Mouse (Mus musculus): ENCODE measurements around the gene Tuba4a. TPM values are rescaled to one million over a fixed set of nuclear protein-coding genes. Genes with fewer than 3 reads are reported as not detected.

Gene Tuba4a
- total RNA-seq, 1 experiment from 2014 or later: 53.1 TPM

DNA sequence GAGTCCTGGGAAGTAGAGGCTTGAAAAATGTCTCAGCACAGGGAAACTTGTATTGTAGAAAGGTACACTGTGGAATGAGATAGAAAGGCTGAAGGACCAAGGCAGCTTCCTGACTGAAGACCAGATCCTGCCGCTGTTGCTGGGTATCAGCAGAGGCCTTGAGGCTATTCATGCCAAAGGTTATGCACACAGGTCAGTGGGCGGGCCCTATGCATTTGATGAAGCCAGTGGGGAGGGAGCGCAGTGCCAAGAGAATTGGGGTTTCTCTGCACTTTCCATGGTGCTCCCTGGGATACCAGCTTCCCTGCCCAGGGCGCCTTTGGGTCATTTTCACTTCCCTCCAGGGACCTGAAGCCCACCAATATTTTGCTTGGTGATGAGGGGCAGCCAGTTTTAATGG, 7.1 kb downstream of the Tuba4a start:
- DNase-seq: no peak

- DNase-seq: no peak
These were observed 8.4 kb downstream of the Tuba4a start for GRCm38 (mm10) chr1:75211141-75211708.

- DNase-seq: peak; percentile 98
These were observed 9.3 kb downstream of the Tuba4a start, which contains the start of the genes Glb1l and Stk16 for GRCm38 (mm10) chr1:75210136-75211087. Gene Glb1l (minus strand): TSS chr1:75210813. Gene Stk16 (plus strand): TSS chr1:75210838.

DNA sequence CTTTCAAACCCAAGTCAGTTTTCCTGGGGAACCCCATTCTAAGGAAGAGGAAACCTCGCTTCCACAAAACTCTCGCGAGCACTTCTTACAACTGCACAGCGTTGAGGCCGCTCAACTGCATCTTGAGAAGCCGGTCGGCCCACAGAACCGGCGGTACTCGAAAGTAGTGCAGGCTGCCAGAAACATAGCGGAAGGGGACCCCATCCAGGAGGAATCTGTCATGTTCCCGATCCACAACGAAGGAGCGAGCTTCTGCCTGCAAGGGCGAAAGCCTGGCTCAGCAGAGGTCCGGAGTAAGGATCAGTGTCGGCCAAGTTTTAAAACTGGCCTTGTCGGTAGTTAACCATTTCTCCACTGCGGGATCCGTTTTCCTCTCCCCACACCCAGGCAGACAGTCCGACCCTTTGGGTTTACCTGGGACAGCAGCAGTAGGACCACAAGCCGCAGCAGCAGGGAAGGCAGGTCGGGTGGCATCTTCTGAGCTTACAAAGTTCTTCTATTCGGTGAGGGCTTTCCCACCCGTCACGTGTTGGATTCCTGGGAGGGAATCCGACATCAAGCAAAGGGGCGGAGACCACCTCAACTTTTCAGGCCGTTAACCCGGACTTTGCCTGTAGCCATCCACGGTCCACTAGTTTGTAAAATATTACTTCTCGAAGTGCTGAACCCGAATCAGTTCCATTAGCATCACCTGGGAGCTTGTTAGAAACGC, 10.5 kb downstream of the Tuba4a start:
- peak; percentile 72 for DNase-seq

DNA sequence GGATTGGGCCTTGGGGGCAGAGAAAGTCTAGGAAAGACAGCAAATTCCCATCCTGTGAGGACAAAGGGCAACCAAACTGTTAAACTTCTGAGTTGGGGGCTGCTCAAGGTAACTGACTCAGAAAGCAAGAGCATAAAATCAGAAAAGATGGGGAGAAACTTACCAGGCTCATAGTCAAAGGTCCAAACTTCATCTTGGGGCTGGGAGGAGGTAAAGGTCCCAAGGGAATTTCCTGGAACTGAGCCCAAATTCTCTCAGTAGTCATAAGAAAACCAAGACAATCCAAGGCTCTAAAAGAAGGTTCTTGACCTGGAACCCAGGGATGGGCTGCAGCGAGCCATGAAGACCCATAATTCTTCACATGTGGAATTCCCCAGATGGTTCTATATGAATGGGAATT, 18.4 kb downstream of the Tuba4a start:
- DNase-seq: no peak

DNA sequence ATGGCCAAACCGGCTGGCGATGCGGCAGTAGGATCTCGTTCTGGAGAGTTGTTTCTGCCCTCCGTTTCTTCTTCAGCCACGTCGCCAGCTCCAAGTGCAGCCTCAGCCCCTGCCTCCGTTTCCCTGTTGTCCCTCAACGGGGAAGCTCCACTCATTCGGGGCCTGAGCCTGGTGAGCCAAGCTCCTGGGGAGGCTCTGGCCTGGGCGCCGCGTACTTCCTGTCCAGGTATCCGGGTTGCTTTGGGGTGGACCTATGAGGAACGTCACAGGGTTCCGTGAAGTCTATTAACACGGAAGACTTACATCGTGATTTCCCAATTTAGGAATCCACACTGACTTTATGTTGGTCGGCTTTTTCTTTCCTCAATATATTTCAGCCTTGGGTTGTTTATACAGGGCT, 27.2 kb downstream of the Tuba4a start:
- DNase-seq: peak; percentile 69

GRCm38 (mm10) chr1:75191622-75192402, 27.9 kb downstream of the Tuba4a start, which contains the start of the genes Ankzf1 and Atg9a:
Gene Ankzf1 (plus strand): TSS chr1:75192151.
Gene Atg9a (minus strand): TSS chr1:75192196.
- peak; percentile 97 for DNase-seq

DNA sequence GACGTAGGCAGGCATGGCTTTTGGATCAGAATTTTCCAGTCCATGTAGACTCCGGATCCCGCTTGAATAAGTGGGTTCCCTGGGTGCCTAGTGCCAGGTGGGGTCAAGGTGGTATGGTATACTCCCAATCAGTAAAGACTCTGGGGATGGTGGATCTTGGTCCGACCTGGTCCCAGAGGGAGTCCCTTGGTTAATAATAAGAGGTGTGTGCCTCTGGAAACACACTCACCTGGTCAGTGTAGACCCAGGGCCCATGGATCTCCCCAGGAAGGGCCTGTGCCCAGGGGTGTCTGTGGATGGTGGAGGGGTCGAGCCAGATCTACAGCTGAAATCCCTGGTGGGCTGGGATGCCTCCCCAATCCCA, 28.4 kb downstream of the Tuba4a start:
- no peak for DNase-seq

- no peak for DNase-seq
These were observed 29.1 kb downstream of the Tuba4a start for GRCm38 (mm10) chr1:75190577-75190976.

GRCm38 (mm10) chr1:75187914-75188483, 31.7 kb downstream of the Tuba4a start:
- no peak for DNase-seq

DNA sequence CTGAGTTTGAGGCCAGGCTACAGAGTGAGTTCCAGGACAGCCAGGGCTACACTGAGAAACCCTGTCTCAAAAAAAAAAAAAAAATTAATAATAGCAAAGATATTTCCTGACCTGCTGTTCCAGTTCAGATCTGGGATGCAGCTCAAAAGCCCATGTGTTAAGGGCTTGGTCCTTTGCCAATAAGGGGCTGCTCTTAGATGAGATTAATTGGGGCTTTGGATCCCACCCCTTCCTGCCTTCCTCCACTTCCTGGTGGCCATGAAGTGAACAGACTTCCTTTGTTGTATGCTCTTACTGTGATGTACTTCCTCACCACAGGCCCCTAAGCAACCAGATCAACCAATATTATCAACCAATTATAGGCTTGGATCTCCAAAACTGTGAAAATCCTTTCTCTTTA, 32.5 kb downstream of the Tuba4a start:
- DNase-seq: no peak

DNA sequence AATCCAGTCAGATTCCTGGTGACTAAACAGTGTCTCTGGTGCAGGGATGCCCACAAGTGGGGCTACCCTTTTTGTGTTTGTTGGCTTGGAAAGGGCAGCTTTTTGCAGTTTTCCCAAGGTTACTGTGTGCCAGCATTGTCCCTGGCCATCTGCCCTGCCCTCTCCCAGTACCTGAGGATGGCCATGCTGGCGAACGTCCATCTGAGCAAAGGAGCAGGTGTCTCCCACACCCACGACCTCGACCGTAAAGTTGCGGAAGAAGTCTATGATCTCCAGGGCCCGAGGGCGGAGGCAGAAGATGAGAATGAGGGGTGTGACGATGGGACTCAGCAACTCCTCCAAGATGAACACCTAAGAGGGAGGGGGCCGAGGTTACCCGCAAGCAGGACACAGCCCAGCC, 34.2 kb downstream of the Tuba4a start:
- no peak for DNase-seq

- DNase-seq: no peak
These were observed 37.5 kb downstream of the Tuba4a start for GRCm38 (mm10) chr1:75182160-75182559.

- DNase-seq: no peak
These were observed 38.2 kb downstream of the Tuba4a start for GRCm38 (mm10) chr1:75181377-75181870.

DNA sequence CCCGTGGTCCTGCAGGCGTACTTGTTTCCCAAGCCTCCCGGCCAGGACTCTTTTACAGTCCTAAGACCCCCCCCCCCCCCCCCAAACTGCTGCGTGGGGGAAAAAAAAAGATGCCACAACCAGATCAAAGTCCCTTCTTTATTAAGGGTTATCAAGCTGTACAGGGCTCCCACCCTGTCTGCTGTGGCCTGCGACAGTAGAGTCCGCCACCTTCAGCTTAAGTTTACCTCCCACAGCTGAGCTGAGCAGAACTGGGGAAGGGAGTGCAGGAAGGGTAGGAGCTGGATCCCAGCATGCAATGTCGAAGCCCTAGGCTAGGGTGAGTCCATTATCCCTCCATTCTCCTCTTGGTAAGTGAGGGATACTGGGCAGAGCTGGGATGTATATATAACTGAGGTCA, 38.9 kb downstream of the Tuba4a start:
- DNase-seq: no peak

- peak; percentile 93 for DNase-seq
These were observed 39.5 kb downstream of the Tuba4a start, which contains the start of gene Abcb6 for GRCm38 (mm10) chr1:75180105-75180590. Gene Abcb6 (minus strand): TSS chr1:75180392.

- peak; percentile 57 for DNase-seq
These were observed 40.1 kb downstream of the Tuba4a start for GRCm38 (mm10) chr1:75179334-75180104.

DNA sequence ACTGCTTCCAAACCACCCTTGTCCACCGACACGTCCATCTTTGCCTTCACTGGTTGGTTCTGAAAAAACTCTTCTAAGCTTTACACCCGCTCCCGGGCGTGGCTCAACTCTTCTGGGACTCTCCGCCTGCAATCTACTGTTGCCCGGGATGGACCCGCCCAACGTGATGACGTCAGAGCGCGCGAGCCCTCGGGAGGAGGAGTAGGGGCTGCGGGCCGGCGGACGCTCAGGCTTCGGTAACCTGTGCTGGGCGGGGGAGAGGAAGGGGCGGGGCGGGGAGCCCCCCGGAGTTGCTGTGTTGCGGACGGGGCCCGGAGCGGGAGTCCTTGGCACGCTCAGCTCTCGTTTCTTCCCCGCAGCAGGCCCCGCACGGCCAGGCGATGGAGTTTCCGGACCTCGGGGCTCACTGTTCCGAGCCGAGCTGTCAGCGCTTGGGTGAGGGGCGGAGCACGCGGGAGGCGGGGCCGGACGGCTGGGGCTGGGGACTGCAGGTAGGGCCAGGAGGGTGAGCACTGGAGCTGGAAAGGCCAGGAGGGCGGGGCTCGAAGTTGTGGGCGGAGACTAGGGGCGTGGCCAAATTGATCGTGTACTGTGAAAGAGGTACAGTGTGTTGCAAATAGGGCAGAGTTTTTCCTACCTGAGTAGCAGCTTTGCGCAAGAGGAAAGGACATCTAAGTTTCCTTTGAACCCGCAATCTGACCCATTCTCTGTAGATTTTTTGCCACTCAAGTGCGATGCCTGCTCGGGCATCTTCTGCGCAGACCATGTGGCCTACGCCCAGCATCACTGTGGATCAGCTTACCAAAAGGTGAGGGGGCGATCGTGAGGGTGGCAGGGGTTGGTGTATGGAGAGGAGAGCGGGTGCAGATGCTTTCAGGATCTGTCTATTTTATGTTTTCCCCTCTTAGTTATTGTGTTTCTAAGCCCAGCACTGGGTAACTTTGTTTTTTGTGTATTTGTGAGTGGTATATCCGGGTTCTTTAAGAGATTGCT, 50.9 kb downstream of the Tuba4a start, which contains the start of gene Zfand2b:
TSS of gene Zfand2b (plus strand) at position 175 of the 993 bp plus-strand sequence.
- peak; percentile 98 for DNase-seq

- DNase-seq: no peak
These were observed 51.6 kb downstream of the Tuba4a start for GRCm38 (mm10) chr1:75168093-75168471.

Data from adrenal gland, postnatal 14 days (tissue).